In the genomic region with DNA sequence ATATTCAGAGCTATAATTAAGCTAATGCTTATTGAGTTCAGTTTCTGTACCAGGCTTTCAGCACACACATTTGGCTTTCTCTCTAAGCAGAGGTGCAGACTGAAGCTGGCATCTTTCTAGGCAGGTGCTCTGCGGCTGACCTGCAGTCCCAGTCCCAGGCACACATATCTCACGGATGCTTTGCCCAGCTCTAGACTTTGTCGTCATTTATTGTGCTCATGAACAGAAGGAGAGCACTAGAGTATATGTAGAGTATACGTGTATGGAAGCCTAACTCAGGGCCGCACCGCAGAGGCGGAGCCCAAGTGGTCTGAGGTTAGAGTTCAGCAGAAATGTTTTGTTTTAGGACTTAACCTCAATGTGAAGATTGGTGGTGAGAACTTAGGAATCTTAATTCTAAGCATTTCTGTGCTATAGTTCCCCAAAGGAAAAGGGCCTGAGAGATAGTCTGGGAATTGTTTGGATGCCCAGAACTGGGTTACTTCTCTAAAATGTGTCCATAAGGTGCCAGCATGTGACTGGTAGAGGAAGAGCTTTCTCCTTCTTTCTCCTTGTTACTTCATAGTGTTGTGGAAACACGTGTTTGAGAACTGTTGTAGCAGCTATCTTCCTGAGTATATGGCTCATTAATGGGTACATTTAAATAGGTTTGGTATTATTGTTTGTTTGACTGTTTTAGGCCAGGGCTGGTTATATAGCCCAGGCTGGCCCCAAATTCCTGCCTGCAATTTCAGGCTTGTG, we compare ENCODE assay signal across 18 mouse cellular contexts. TPM values are rescaled to one million over a fixed set of nuclear protein-coding genes. Genes with fewer than 3 reads are reported as not detected.
DNase-seq lines count a peak whose midpoint lies in the region; ATAC-seq and TF ChIP-seq lines count a peak whose summit lies in the region.
"Had no signal": no experiment of that assay in that cellular context is flagged by ENCODE, and none has a peak within 500 bp of the region (broad histone marks: within the 10 kb centered on the region; RNA-seq: fewer than 3 reads in every experiment).

No protein-coding gene starts in this region.

- TF ChIP-seq EP300 in heart, adult 2 months (IDR thresholded peaks at IDR 0.05; ENCODE audit: insufficient read depth, low read depth, low read length), result no peak

- 82% methylated on average over 8 of the region's 8 CpGs for WGBS in heart, adult 2 months
- 60% methylated on average over 8 of the region's 8 CpGs for WGBS in liver, embryonic 16.5 days (ENCODE audit: insufficient replicate concordance)
- WGBS in small intestine, adult 2 months, result 61% methylated on average over 8 of the region's 8 CpGs
- WGBS in neural tube, embryonic 15.5 days, result 90% methylated on average over 8 of the region's 8 CpGs

- H3K79me2 ChIP-seq in heart, adult 2 months (replicated peaks; ENCODE audit: control insufficient read depth, insufficient read depth, low read length), result peaks cover 5% of the 10 kb centered on the region

- H3K9me3 ChIP-seq in liver, embryonic 16.5 days (replicated peaks; ENCODE audit: control insufficient read depth, low read length), result no peaks in the 10 kb centered on the region
- no peaks in the 10 kb centered on the region for H3K9me3 ChIP-seq in neural tube, embryonic 15.5 days (replicated peaks)
- H3K9me3 ChIP-seq: forebrain, embryonic 10.5 days; hindbrain, embryonic 13.5 days; limb, embryonic 12.5 days; midbrain, embryonic 12.5 days had no signal

- H3K4me1 ChIP-seq in heart, adult 2 months (ENCODE audit: control insufficient read depth, insufficient read depth, low read length), result peaks cover 14% of the 10 kb centered on the region
- peaks cover 63% of the 10 kb centered on the region for H3K4me1 ChIP-seq in liver, embryonic 16.5 days (ENCODE audit: control insufficient read depth, low read depth, low read length)
- peaks cover 9% of the 10 kb centered on the region for H3K4me1 ChIP-seq in small intestine, adult 2 months (ENCODE audit: control insufficient read depth, insufficient read depth, insufficient read length, low read length)
- no peaks in the 10 kb centered on the region for H3K4me1 ChIP-seq in neural tube, embryonic 15.5 days
- H3K4me1 ChIP-seq: forebrain, embryonic 10.5 days; hindbrain, embryonic 13.5 days; midbrain, embryonic 12.5 days had no signal

- DNase-seq in heart, adult 11 months, result peak; percentile 83
- no peak for DNase-seq in heart, adult 2 months
- no peak for DNase-seq in right cerebral cortex, adult 18-20 months
- no peak for DNase-seq in adrenal gland, adult 8-10 months
- DNase-seq: adrenal gland, postnatal 14 days; cerebellum, adult 8-10 months; kidney, adult 8-10 months; layer of hippocampus, postnatal 36 days; lung, postnatal 10 days; right cerebral cortex, postnatal 14 days had no signal

- no peak overlapping the region; the same call in 1 of the 2 replicates for H3K9ac ChIP-seq in heart, adult 2 months (ENCODE audit: low read depth, low read length)
- H3K9ac ChIP-seq in liver, embryonic 16.5 days (ENCODE audit: low read depth, low read length), result no peak overlapping the region
- H3K9ac ChIP-seq in neural tube, embryonic 15.5 days (replicated peaks), result no peak overlapping the region
- H3K9ac ChIP-seq: hindbrain, embryonic 13.5 days; limb, embryonic 12.5 days; midbrain, embryonic 12.5 days had no signal

- intact Hi-C loops in heart, adult 2 months (cut with DNase I), result no loop called here

- no peak overlapping the region for H3K4me2 ChIP-seq in liver, embryonic 16.5 days (ENCODE audit: low read depth, low read length)
- H3K4me2 ChIP-seq in neural tube, embryonic 15.5 days, result no peak overlapping the region
- H3K4me2 ChIP-seq: hindbrain, embryonic 13.5 days; limb, embryonic 12.5 days; midbrain, embryonic 12.5 days had no signal

- H3K27me3 ChIP-seq in heart, adult 2 months (ENCODE audit: control insufficient read depth, insufficient read depth, low read length), result no peaks in the 10 kb centered on the region
- H3K27me3 ChIP-seq in liver, embryonic 16.5 days (ENCODE audit: control insufficient read depth, insufficient read depth, low read depth, low read length), result no peaks in the 10 kb centered on the region
- no peaks in the 10 kb centered on the region for H3K27me3 ChIP-seq in small intestine, adult 2 months (ENCODE audit: control insufficient read depth, insufficient read depth, low read length)
- H3K27me3 ChIP-seq in neural tube, embryonic 15.5 days (replicated peaks), result no peaks in the 10 kb centered on the region
- H3K27me3 ChIP-seq: hindbrain, embryonic 13.5 days; limb, embryonic 12.5 days; midbrain, embryonic 12.5 days had no signal

- TF ChIP-seq CTCF in heart, adult 2 months (IDR thresholded peaks at IDR 0.05), result no peak
- TF ChIP-seq CTCF in small intestine, adult 2 months (IDR thresholded peaks at IDR 0.05; ENCODE audit: extremely low read depth, insufficient read length, insufficient replicate concordance, low read depth, low read length), result no peak

- peak; percentile 10 for ATAC-seq in activated CD4-positive, CD25-positive, alpha-beta regulatory T cell, adult 4 months
- no peak for ATAC-seq in liver, embryonic 16.5 days (ENCODE audit: low read depth)
- ATAC-seq in neural tube, embryonic 15.5 days (ENCODE audit: low FRiP score), result no peak

- H3K36me3 ChIP-seq in heart, adult 2 months (ENCODE audit: control insufficient read depth, insufficient read depth, low read length), result peaks cover 19% of the 10 kb centered on the region
- H3K36me3 ChIP-seq in liver, embryonic 16.5 days (ENCODE audit: control insufficient read depth, insufficient read depth), result no peaks in the 10 kb centered on the region
- peaks cover 6% of the 10 kb centered on the region for H3K36me3 ChIP-seq in small intestine, adult 2 months (ENCODE audit: control insufficient read depth, insufficient read depth, low read length)
- H3K36me3 ChIP-seq in neural tube, embryonic 15.5 days, result no peaks in the 10 kb centered on the region
- H3K36me3 ChIP-seq: forebrain, embryonic 10.5 days; hindbrain, embryonic 13.5 days; limb, embryonic 12.5 days; midbrain, embryonic 12.5 days had no signal

- TF ChIP-seq POLR2A in heart, adult 2 months (IDR thresholded peaks at IDR 0.05; ENCODE audit: insufficient read depth, low read depth, low read length), result no peak
- no peak for TF ChIP-seq POLR2A in small intestine, adult 2 months (IDR thresholded peaks at IDR 0.05; ENCODE audit: low read depth, low read length)

- H3K27ac ChIP-seq in heart, adult 2 months, result no peak overlapping the region
- peak overlapping the region; percentile 59 for H3K27ac ChIP-seq in liver, embryonic 16.5 days (ENCODE audit: low read length)
- H3K27ac ChIP-seq in small intestine, adult 2 months (ENCODE audit: insufficient read depth, low read depth, low read length), result peak overlapping the region; percentile 69
- no peak overlapping the region for H3K27ac ChIP-seq in neural tube, embryonic 15.5 days (replicated peaks)
- H3K27ac ChIP-seq: forebrain, embryonic 10.5 days; hindbrain, embryonic 13.5 days; limb, embryonic 12.5 days; midbrain, embryonic 12.5 days had no signal

- H3K4me3 ChIP-seq in heart, adult 2 months, result no peak overlapping the region
- H3K4me3 ChIP-seq in liver, embryonic 16.5 days (ENCODE audit: low read depth, low read length), result no peak overlapping the region
- no peak overlapping the region for H3K4me3 ChIP-seq in small intestine, adult 2 months (ENCODE audit: low read depth, low read length)
- no peak overlapping the region for H3K4me3 ChIP-seq in neural tube, embryonic 15.5 days (replicated peaks)
- H3K4me3 ChIP-seq: forebrain, embryonic 10.5 days; hindbrain, embryonic 13.5 days; limb, embryonic 12.5 days; midbrain, embryonic 12.5 days had no signal

RNA-seq across cellular contexts. Expression of gene Wbp4, which starts 50.9 kb away (rescaled TPM):
- total RNA-seq in heart, adult 2 months (2021), result 10 to 100 TPM; 22.0 to 22.7 TPM
- polyA plus RNA-seq in heart, adult 2 months (2012; rRNA removed), result 3.7 and 7.0 TPM in 2 replicates
- 10 to 100 TPM; 25.7 to 32.5 TPM for polyA plus RNA-seq in activated CD4-positive, CD25-positive, alpha-beta regulatory T cell, adult 4 months (2017; shearing (Covaris generic))
- 13.0 and 13.1 TPM in 2 replicates for polyA plus RNA-seq in liver, embryonic 16.5 days (2015; fragmentation: Nextera tagmentation; extraction: Ambion mirVana)
- 0.98 and 2.0 TPM in 2 replicates for polyA plus RNA-seq in small intestine, adult 2 months (2012; rRNA removed)
- polyA plus RNA-seq in neural tube, embryonic 15.5 days (2015; fragmentation: Nextera tagmentation; extraction: Ambion mirVana), result 40.0 and 41.8 TPM in 2 replicates
- 10 to 100 TPM; 34.7 to 40.1 (median 36.8) TPM for total RNA-seq in adrenal gland, adult 8-10 months (2022)

RNA-seq across cellular contexts. Expression of gene Elf1, which starts 51.2 kb away (rescaled TPM):
- total RNA-seq in heart, adult 2 months (2021), result 10 to 100 TPM; 13.3 to 13.7 TPM
- 6.6 and 11.3 TPM in 2 replicates for polyA plus RNA-seq in heart, adult 2 months (2012; rRNA removed)
- polyA plus RNA-seq in activated CD4-positive, CD25-positive, alpha-beta regulatory T cell, adult 4 months (2017; shearing (Covaris generic)), result 100 to 1,000 TPM; 122 to 145 TPM
- 7.8 and 8.8 TPM in 2 replicates for polyA plus RNA-seq in liver, embryonic 16.5 days (2015; fragmentation: Nextera tagmentation; extraction: Ambion mirVana)
- 6.4 and 20.1 TPM in 2 replicates for polyA plus RNA-seq in small intestine, adult 2 months (2012; rRNA removed)
- 2.5 and 9.7 TPM in 2 replicates for polyA plus RNA-seq in neural tube, embryonic 15.5 days (2015; fragmentation: Nextera tagmentation; extraction: Ambion mirVana)
- 10 to 100 TPM; 20.9 to 24.7 (median 21.4) TPM for total RNA-seq in adrenal gland, adult 8-10 months (2022)

RNA-seq across cellular contexts. Expression of gene Sugt1, which starts 55.3 kb away (rescaled TPM):
- total RNA-seq in heart, adult 2 months (2021), result 10 to 100 TPM; 52.4 to 64.9 TPM
- 5.7 and 16.9 TPM in 2 replicates for polyA plus RNA-seq in heart, adult 2 months (2012; rRNA removed)
- polyA plus RNA-seq in activated CD4-positive, CD25-positive, alpha-beta regulatory T cell, adult 4 months (2017; shearing (Covaris generic)), result 100 to 1,000 TPM; 147 to 171 TPM
- 30.5 and 31.3 TPM in 2 replicates for polyA plus RNA-seq in liver, embryonic 16.5 days (2015; fragmentation: Nextera tagmentation; extraction: Ambion mirVana)
- 1.2 and 1.7 TPM in 2 replicates for polyA plus RNA-seq in small intestine, adult 2 months (2012; rRNA removed)
- polyA plus RNA-seq in neural tube, embryonic 15.5 days (2015; fragmentation: Nextera tagmentation; extraction: Ambion mirVana), result 93.9 and 101 TPM in 2 replicates
- total RNA-seq in adrenal gland, adult 8-10 months (2022), result 100 to 1,000 TPM in 1 of 4 experiments, 10 to 100 TPM in 3; 79.3 to 118 (median 93.0) TPM

Comparison
In these comparisons a context has a peak if more than half of its experiments do, and no peak if none do; other contexts are left out.
1. H3K27ac ChIP-seq: peak in liver, embryonic 16.5 days (single experiment) and small intestine, adult 2 months (single experiment); none in heart, adult 2 months (single experiment) and neural tube, embryonic 15.5 days (single experiment).